Mouse (Mus musculus): ENCODE data around the gene Hnrnpc. TPM values are rescaled to one million over a fixed set of nuclear protein-coding genes. Genes with fewer than 3 reads are reported as not detected.
A peak's percentile ranks its signal among the peaks of the same experiment; 100 is the strongest.

Gene Hnrnpc
- polyA plus RNA-seq (2012; rRNA removed): 260 and 273 TPM in 2 replicates

- DNase-seq (ENCODE audit: extremely low spot score in 1 of 2, low spot score in 1 of 2): peak; percentile 100
Measured at GRCm38 (mm10) chr14:52103856-52104676, at the start of gene Hnrnpc. Gene Hnrnpc, minus strand, starts transcription at chr14:52104028.

- no peak for DNase-seq (ENCODE audit: extremely low spot score in 1 of 2, low spot score in 1 of 2)
Measured at GRCm38 (mm10) chr14:52152613-52153012, 48.8 kb upstream of the Hnrnpc start.

- peak; percentile 31 to 65 for DNase-seq (ENCODE audit: extremely low spot score in 1 of 2, low spot score in 1 of 2)
Measured at GRCm38 (mm10) chr14:52152179-52152578, 48.4 kb upstream of the Hnrnpc start.

- no peak for DNase-seq (ENCODE audit: extremely low spot score in 1 of 2, low spot score in 1 of 2)
Measured at GRCm38 (mm10) chr14:52149888-52150287, 46.1 kb upstream of the Hnrnpc start.

- peak in 1 of 2 experiments; percentile 11 for DNase-seq (ENCODE audit: extremely low spot score in 1 of 2, low spot score in 1 of 2)
Measured at GRCm38 (mm10) chr14:52146540-52146939, 42.7 kb upstream of the Hnrnpc start.

- no peak for DNase-seq (ENCODE audit: extremely low spot score in 1 of 2, low spot score in 1 of 2)
Measured at GRCm38 (mm10) chr14:52144165-52144564, 40.3 kb upstream of the Hnrnpc start.

- DNase-seq (ENCODE audit: extremely low spot score in 1 of 2, low spot score in 1 of 2): no peak
Measured at GRCm38 (mm10) chr14:52141445-52142127, 37.8 kb upstream of the Hnrnpc start.

GRCm38 (mm10) chr14:52140577-52141444, 37.0 kb upstream of the Hnrnpc start:
- DNase-seq (ENCODE audit: extremely low spot score in 1 of 2, low spot score in 1 of 2): no peak

- DNase-seq (ENCODE audit: extremely low spot score in 1 of 2, low spot score in 1 of 2): no peak
Measured at GRCm38 (mm10) chr14:52133584-52133983, 29.8 kb upstream of the Hnrnpc start.

- no peak for DNase-seq (ENCODE audit: extremely low spot score in 1 of 2, low spot score in 1 of 2)
Measured at GRCm38 (mm10) chr14:52124636-52125035, 20.8 kb upstream of the Hnrnpc start.

- peak; percentile 22 to 83 for DNase-seq (ENCODE audit: extremely low spot score in 1 of 2, low spot score in 1 of 2)
Measured at GRCm38 (mm10) chr14:52123918-52124317, 20.1 kb upstream of the Hnrnpc start.

GRCm38 (mm10) chr14:52120169-52120568, 16.3 kb upstream of the Hnrnpc start:
- DNase-seq (ENCODE audit: extremely low spot score in 1 of 2, low spot score in 1 of 2): no peak

GRCm38 (mm10) chr14:52118823-52119608, 15.2 kb upstream of the Hnrnpc start:
- DNase-seq (ENCODE audit: extremely low spot score in 1 of 2, low spot score in 1 of 2): peak in 1 of 2 experiments; percentile 27

- DNase-seq (ENCODE audit: extremely low spot score in 1 of 2, low spot score in 1 of 2): no peak
Measured at GRCm38 (mm10) chr14:52118456-52118822, 14.6 kb upstream of the Hnrnpc start.

GRCm38 (mm10) chr14:52117241-52117640, 13.4 kb upstream of the Hnrnpc start:
- DNase-seq (ENCODE audit: extremely low spot score in 1 of 2, low spot score in 1 of 2): no peak

GRCm38 (mm10) chr14:52114101-52114500, 10.3 kb upstream of the Hnrnpc start:
- DNase-seq (ENCODE audit: extremely low spot score in 1 of 2, low spot score in 1 of 2): no peak

- DNase-seq (ENCODE audit: extremely low spot score in 1 of 2, low spot score in 1 of 2): no peak
Measured at GRCm38 (mm10) chr14:52110346-52110745, 6.5 kb upstream of the Hnrnpc start, which contains the start of gene Rpgrip1. Gene Rpgrip1, plus strand, starts transcription at chr14:52110704.

- no peak for DNase-seq (ENCODE audit: extremely low spot score in 1 of 2, low spot score in 1 of 2)
Measured at GRCm38 (mm10) chr14:52108025-52108424, 4.2 kb upstream of the Hnrnpc start.

GRCm38 (mm10) chr14:52106741-52107140, 2.9 kb upstream of the Hnrnpc start:
- DNase-seq (ENCODE audit: extremely low spot score in 1 of 2, low spot score in 1 of 2): peak; percentile 45 to 76

GRCm38 (mm10) chr14:52105308-52105707, 1.5 kb upstream of the Hnrnpc start:
- DNase-seq (ENCODE audit: extremely low spot score in 1 of 2, low spot score in 1 of 2): no peak
